Mouse (Mus musculus) gastrocnemius, adult 18-20 months (tissue): ENCODE measurements around the gene Tspan1. TPM values are rescaled to one million over a fixed set of nuclear protein-coding genes. Genes with fewer than 3 reads are reported as not detected.

ENCODE experiments used
- DNase-seq: peaks from one replicate; pipeline ENCODE4 v3.0.0; 2021; ENCODE audit warnings: low spot score
- total RNA-seq, 2 experiments: library from RNA; stranded (reverse); gene quantifications; 2 replicates each; pipeline ENCODE4 v1.2.3; 2021

The Tspan1 gene
- total RNA-seq, 2 experiments from 2014 or later = not detected

DNA sequence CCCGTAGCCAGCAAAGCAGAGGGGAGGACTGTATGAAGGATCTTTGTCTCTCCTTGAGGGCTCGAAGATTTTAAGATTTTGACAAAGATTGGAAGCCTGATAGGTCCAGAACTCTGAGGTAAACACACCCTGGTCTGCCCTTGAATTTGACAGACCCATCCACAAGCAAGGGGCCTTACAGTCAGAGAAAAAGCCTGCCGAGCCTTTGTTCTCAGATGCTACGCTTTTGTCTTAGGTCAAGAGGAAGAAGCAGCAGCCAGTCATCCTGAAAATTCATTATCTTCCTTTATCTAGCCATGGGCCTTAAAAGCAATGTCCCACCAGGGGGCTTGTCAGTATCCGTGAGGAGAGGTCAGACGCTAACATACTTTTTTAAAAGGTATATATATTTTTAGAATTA is 39.4 kb downstream of the Tspan1 start:
- no peak for DNase-seq

DNA sequence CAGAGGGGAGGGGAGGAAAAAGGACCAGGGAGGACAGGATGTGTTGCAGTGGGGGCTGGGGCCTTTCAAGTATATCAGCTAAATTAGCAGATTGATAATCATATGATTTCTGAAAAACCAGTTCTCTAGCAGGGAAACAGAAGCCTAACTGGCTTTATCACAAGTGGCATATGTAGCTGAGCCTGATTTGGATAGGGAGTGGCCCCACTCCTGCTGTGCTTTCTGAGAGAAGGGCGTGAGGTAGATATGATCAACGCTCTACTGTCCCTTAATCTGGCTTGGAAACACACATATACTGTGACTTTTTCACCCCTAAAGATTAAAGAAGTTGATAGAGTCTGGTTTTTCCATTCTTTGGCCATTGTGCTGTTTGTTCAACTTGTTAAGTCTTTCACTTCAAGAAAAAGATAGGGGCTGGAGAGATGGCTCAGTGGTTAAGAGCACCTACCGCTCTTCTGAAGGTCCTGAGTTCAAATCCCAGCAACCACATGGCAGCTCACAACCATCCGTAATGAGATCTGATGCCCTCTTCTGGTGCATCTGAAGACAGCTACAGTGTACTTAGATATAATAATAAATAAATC is 41.5 kb downstream of the Tspan1 start:
- DNase-seq = no peak

DNA sequence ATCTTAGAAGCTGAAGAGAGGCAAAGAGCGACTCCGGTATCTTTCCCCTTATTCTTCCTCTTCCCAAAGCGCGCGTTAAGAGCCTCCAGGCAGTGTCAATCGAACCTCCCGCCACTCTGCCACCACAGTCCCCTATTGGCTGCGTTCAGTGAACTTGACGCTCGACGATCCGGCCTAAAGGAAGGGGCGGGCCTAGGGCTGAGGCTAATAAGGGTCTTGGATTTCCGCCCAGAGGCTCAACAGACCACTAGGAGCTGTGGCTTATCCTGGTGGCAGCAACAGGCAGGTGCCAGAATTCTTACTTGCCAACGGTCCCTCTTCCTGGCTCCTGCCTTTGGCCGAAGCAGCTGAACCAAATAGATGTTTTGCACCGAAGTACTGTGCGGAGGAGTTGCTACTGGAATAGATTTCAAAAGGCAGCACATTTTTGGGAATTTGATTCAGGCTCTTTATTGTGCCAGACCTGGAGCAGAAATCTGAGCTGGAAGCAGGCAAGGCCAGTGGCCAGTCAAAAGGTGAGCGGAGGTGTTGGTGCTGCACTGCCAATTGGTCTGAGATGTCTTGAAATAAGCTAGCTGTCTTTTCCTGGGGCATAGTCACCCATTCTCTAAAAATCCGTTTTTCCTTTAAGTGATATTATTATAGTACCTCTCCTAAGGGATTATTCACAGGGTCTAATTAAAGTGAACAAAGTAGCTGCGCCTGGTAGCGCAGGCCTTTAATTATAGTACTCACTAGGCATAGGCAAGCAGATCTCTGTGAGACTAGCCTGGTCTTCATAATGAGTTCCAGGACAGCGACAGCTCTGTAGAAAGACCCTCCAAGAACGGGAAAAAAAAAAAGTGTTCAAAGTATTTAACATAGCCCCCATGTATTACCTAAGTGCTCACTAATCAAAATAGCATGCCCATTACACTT is 43.5 kb downstream of the Tspan1 start, which contains the start of the genes Rad54l and Pomgnt1:
Gene Rad54l (minus strand): TSS at position 89 of the 918 bp plus-strand sequence.
Gene Pomgnt1 (plus strand): TSS at position 239 of the 918 bp plus-strand sequence.
- peak; percentile 81 for DNase-seq

DNA sequence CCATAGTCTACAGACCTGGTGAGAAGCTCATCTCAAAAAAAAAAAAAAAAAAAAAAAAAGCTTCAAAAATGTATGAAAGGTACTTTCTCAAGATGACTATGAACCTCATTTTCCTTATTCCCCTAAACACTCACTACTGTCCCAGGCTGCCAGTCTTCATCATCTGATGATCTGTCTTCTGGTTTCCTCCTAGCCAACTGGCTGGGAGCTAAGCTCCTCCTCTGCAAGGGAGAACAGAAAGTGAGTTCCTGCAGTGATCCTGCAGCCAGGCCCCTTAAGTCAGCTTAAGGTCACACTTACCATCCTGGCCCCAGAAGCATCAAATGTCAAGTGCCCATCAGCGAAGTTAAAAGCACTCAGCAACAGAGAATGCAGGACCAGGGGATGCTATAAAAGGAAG is 44.6 kb downstream of the Tspan1 start:
- no peak for DNase-seq

Other genes starting within 250 kb of the Tspan1 start
- gene Dmbx1, start 227.7 kb downstream of the Tspan1 start, total RNA-seq = not detected
- under 1 TPM; 0.09 to 0.19 TPM for gene Faah, start 149.7 kb downstream of the Tspan1 start, total RNA-seq
- gene Nsun4, start 113.7 kb downstream of the Tspan1 start, total RNA-seq = 10 to 100 TPM; 13.2 to 14.2 TPM
- 100 to 1,000 TPM; 730 to 801 TPM for gene Uqcrh, start 92.5 kb downstream of the Tspan1 start, total RNA-seq
- 10 to 100 TPM; 18.1 to 18.2 TPM for gene Lrrc41, start 92.3 kb downstream of the Tspan1 start, total RNA-seq
- under 1 TPM; 0.28 to 0.71 TPM for gene Rad54l, start 43.9 kb downstream of the Tspan1 start, total RNA-seq
- gene Pomgnt1, start 43.8 kb downstream of the Tspan1 start, total RNA-seq = 10 to 100 TPM; 46.1 to 49.9 TPM
- 1 to 10 TPM; 5.6 to 5.8 TPM for gene Lurap1, start 16.3 kb downstream of the Tspan1 start, total RNA-seq
- not detected for gene 1700042G07Rik, start 5.8 kb upstream of the Tspan1 start, total RNA-seq
- gene Gm49337, start 5.8 kb upstream of the Tspan1 start, total RNA-seq = under 1 TPM; 0.50 to 0.62 TPM
- gene Pik3r3, start 54.0 kb upstream of the Tspan1 start, total RNA-seq = 1 to 10 TPM; 5.2 to 6.3 TPM